Mouse (Mus musculus): ENCODE results near the gene Gstt4. TPM values are rescaled to one million over a fixed set of nuclear protein-coding genes. Genes with fewer than 3 reads are reported as not detected.
"Not testable (repeated sequence)": the region's sequence is repeated elsewhere in the genome, so short reads cannot be mapped to it uniquely, and the experiment has no call there.

Gstt4 gene
- polyA plus RNA-seq (2011; ENCODE audit: insufficient read depth, insufficient read length, low replicate concordance, missing spikeins), result not detected in 2 replicates

DNA sequence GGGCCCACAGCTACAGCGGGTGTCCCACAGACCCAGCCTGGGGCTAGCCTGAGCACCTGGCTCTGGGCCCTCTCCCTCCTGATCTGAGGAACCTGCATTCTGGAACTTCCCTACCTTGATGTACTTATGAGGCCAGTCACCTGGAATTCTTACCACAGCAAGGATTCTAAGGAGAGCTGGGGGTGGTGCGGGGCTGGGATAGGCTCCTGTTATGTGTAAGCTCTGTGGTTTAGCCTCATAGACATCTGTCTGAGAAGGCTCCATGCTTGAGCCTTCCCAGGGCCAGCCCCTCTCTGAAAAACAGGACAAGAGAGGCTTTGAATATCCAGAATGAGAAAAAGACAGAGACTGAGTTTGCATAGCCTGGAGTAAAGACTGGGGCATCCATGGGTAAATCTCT lies at the start of gene Gstt4:
Gstt4 (minus strand) TSS at position 101 of the 400 bp plus-strand sequence.
- Histone ChIP-seq H3K4me1 (ENCODE audit: control insufficient read depth, insufficient read depth, low read length) (no peaks in the 10 kb centered on the region; the same call in 1 of the 2 replicates), H3K27ac (ENCODE audit: control insufficient read depth, insufficient read depth, low read depth, low read length, poor library complexity) (no peak within 1 kb of the TSS), H3K4me3 (replicated peaks; ENCODE audit: control insufficient read depth, low read depth, low read length) (no peak within 1 kb of the TSS)
- TF ChIP-seq POLR2A (IDR thresholded peaks at IDR 0.05; ENCODE audit: borderline replicate concordance, control insufficient read depth, low read depth, low read length), result no peak
- no peak for TF ChIP-seq CTCF (IDR thresholded peaks at IDR 0.05; ENCODE audit: control insufficient read depth, insufficient read depth, low read length)
- 85% methylated on average over 2 of the region's 2 CpGs for WGBS

DNA sequence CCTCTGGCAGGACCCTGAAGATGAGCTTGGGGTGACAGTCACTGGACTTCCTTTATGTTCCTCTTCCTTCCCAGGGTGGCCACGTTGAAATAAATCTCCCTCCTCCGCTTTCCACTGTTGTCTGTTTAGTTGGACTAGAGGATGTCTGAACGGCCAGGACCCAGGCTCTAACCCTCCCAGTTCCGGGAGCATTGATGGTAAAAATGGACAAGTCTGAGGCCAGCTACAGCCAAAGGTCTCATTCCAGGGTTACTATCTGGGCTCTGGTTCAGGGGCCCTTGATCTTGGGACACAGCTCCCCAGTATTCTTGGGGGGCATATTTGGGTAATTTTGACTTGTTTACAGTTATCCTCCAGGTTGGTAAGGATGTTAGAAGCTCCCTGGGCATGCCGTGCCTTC lies 39.2 kb upstream of the Gstt4 start:
- H3K4me3 ChIP-seq (replicated peaks; ENCODE audit: control insufficient read depth, low read depth, low read length), result no peak overlapping the region

DNA sequence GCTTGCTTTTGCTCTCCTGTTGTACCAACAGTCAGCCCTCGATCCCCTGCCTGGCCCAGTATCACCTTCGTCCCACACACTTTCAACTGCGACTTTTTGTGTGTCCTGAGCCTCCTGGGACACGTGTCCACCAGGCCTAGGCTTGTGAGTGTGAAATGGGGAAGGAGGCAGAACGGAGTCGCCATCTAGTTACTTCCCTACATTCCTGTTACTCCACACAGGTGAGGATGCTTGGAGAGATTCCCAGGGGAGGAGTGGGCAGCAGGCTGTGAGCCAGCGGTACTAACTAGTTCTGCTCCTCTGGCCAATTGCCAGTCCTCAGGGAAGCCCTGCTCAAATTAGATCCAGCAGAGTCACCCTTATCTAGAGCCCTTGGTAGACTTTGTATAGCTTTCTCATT lies 38.4 kb upstream of the Gstt4 start:
- no peak overlapping the region for H3K4me3 ChIP-seq (replicated peaks; ENCODE audit: control insufficient read depth, low read depth, low read length)
- H3K27ac ChIP-seq (ENCODE audit: control insufficient read depth, insufficient read depth, low read depth, low read length, poor library complexity), result no peak overlapping the region
- peaks cover 3% of the 10 kb centered on the region for H3K4me1 ChIP-seq (ENCODE audit: control insufficient read depth, insufficient read depth, low read length)
- WGBS, result 48% methylated on average over 7 of the region's 7 CpGs
- TF ChIP-seq CTCF (IDR thresholded peaks at IDR 0.05; ENCODE audit: control insufficient read depth, insufficient read depth, low read length) (no peak), POLR2A (IDR thresholded peaks at IDR 0.05; ENCODE audit: borderline replicate concordance, control insufficient read depth, low read depth, low read length) (no peak)

More for the DNA sequence above, 39.2 kb upstream of the Gstt4 start:
- TF ChIP-seq POLR2A (IDR thresholded peaks at IDR 0.05; ENCODE audit: borderline replicate concordance, control insufficient read depth, low read depth, low read length) (no peak), CTCF (IDR thresholded peaks at IDR 0.05; ENCODE audit: control insufficient read depth, insufficient read depth, low read length) (no peak)
- no peak overlapping the region for H3K27ac ChIP-seq (ENCODE audit: control insufficient read depth, insufficient read depth, low read depth, low read length, poor library complexity)
- H3K4me1 ChIP-seq (ENCODE audit: control insufficient read depth, insufficient read depth, low read length), result peaks cover 3% of the 10 kb centered on the region
- WGBS, result 73% methylated on average over 5 of the region's 5 CpGs

DNA sequence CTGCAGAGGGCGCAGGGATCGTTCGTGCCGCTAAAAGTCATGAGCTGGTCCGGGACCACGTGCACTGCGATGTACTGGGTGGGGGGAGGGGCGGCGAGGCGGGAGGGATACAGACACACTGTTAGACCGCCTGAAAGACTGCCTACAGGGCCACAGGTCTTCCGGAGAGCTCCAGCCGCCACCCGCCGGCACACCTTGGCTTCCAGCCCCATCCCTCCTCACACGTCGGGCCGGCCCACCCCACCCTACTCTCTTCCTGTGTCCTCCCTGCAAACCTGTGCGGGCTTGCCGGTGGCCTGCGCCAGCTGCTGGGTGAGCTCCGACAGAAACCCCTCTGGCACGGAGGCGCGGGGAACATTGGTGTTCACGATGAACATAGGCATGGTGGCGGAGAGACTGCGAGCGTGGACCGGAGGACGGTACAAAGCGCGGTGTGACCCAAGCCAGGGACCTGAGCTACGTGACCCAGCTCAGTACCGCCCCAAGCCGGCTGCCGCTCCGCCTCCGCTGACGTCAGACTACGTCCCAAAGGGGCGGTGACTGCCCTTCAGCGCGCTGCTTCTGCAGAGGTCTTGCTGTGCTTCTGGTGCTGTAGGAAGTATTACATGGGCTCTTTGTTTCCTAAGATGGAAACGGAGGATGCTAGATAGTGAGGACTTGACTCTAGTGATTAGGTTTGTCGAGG lies 37.6 kb upstream of the Gstt4 start, which contains the start of gene Mif:
Mif (minus strand) TSS at position 455 of the 685 bp plus-strand sequence.
- not testable (repeated sequence) for H3K4me1 ChIP-seq (ENCODE audit: control insufficient read depth, insufficient read depth, low read length)
- peak within 1 kb of the TSS; percentile 71 for H3K4me3 ChIP-seq (replicated peaks; ENCODE audit: control insufficient read depth, low read depth, low read length)
- peak; percentile 30; the same call in 1 of the 2 replicates for TF ChIP-seq POLR2A (IDR thresholded peaks at IDR 0.05; ENCODE audit: borderline replicate concordance, control insufficient read depth, low read depth, low read length)
- WGBS, result under 1% methylated on average over 46 of the region's 46 CpGs
- H3K27ac ChIP-seq (ENCODE audit: control insufficient read depth, insufficient read depth, low read depth, low read length, poor library complexity), result peak within 1 kb of the TSS; percentile 63; the same call in 1 of the 2 replicates

DNA sequence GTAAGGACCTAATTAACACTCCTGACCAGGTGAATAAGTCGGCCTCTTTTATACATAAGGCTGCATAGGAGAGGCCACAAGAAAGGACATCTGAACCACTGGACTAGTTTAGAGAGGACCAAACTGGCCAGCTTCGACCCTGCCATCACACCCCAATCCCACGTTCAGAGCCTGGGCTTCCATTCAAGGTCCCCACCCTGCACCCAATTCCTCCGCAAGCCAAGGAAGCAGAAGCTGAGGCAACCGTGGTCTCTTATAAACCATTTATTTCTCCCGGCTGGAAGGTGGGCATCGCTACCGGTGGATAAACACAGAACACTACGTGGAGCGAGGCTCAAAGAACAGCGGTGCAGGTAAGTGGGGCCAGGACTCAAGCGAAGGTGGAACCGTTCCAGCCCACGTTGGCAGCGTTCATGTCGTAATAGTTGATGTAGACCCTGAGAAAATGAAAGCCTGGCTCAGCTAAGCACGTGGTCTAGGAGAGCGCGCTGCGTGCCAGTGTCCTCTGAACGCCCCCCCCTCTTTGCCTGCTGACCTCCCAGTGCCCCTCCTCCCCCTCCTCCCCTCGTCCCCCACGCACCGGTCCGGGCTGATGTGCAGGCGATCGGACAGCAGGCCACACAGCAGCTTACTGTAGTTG lies 36.9 kb upstream of the Gstt4 start:
- TF ChIP-seq POLR2A (IDR thresholded peaks at IDR 0.05; ENCODE audit: borderline replicate concordance, control insufficient read depth, low read depth, low read length) (no peak), CTCF (IDR thresholded peaks at IDR 0.05; ENCODE audit: control insufficient read depth, insufficient read depth, low read length) (no peak)
- Histone ChIP-seq H3K4me3 (replicated peaks; ENCODE audit: control insufficient read depth, low read depth, low read length) (peak overlapping the region; percentile 71), H3K4me1 (ENCODE audit: control insufficient read depth, insufficient read depth, low read length) (peaks cover 3% of the 10 kb centered on the region), H3K27ac (ENCODE audit: control insufficient read depth, insufficient read depth, low read depth, low read length, poor library complexity) (no peak overlapping the region)
- 4% methylated on average over 27 of the region's 27 CpGs for WGBS

DNA sequence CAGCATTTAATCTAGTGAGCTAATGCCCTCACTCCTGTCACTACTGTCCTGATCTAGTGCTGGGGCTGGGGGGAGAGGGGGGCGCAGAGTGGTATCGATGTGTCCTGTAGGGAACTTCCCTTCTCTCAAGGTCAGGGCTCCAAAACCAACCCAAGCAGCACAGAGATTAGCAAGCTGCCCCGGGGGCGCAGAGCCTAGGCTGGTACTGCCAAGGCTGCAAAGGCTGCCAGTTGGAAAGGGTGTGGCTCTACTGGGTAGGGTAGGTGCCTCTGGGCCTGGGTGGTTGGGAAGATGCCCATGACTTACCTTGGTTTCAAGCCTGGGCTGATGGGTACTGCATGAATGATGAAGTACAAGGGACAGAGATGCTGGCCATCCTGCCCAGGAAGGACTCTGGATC lies 35.3 kb upstream of the Gstt4 start:
- Histone ChIP-seq H3K4me3 (replicated peaks; ENCODE audit: control insufficient read depth, low read depth, low read length) (no peak overlapping the region), H3K4me1 (ENCODE audit: control insufficient read depth, insufficient read depth, low read length) (peaks cover 3% of the 10 kb centered on the region), H3K27ac (ENCODE audit: control insufficient read depth, insufficient read depth, low read depth, low read length, poor library complexity) (no peak overlapping the region)
- TF ChIP-seq CTCF (IDR thresholded peaks at IDR 0.05; ENCODE audit: control insufficient read depth, insufficient read depth, low read length) (no peak), POLR2A (IDR thresholded peaks at IDR 0.05; ENCODE audit: borderline replicate concordance, control insufficient read depth, low read depth, low read length) (no peak)
- 81% methylated on average over 4 of the region's 4 CpGs for whole genome bisulfite sequencing

DNA sequence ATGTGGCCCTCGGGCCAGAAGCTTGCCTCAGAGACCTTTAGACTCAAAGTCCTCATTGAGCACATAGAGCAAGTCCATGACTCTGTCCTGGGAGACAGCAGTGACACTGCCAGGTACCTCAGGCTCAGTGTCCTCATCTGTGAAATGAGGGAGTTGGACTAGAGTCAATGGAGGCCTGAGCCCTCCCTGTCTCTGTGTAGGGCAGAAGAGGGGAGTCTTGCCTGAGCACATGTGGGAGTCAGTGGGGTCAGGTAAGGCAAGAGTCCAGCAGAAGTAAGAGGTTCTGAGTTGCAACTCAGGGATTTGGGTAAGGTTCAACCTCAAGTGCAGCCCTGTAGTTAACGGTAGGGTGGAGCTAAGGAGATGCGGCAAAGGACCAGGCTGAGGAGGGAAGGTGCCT lies 34.6 kb upstream of the Gstt4 start:
- H3K4me1 ChIP-seq (ENCODE audit: control insufficient read depth, insufficient read depth, low read length), result peaks cover 3% of the 10 kb centered on the region
- no peak for TF ChIP-seq POLR2A (IDR thresholded peaks at IDR 0.05; ENCODE audit: borderline replicate concordance, control insufficient read depth, low read depth, low read length)
- no peak for TF ChIP-seq CTCF (IDR thresholded peaks at IDR 0.05; ENCODE audit: control insufficient read depth, insufficient read depth, low read length)
- H3K27ac ChIP-seq (ENCODE audit: control insufficient read depth, insufficient read depth, low read depth, low read length, poor library complexity), result no peak overlapping the region
- 78% methylated on average over 3 of the region's 3 CpGs for WGBS
- H3K4me3 ChIP-seq (replicated peaks; ENCODE audit: control insufficient read depth, low read depth, low read length), result no peak overlapping the region

DNA sequence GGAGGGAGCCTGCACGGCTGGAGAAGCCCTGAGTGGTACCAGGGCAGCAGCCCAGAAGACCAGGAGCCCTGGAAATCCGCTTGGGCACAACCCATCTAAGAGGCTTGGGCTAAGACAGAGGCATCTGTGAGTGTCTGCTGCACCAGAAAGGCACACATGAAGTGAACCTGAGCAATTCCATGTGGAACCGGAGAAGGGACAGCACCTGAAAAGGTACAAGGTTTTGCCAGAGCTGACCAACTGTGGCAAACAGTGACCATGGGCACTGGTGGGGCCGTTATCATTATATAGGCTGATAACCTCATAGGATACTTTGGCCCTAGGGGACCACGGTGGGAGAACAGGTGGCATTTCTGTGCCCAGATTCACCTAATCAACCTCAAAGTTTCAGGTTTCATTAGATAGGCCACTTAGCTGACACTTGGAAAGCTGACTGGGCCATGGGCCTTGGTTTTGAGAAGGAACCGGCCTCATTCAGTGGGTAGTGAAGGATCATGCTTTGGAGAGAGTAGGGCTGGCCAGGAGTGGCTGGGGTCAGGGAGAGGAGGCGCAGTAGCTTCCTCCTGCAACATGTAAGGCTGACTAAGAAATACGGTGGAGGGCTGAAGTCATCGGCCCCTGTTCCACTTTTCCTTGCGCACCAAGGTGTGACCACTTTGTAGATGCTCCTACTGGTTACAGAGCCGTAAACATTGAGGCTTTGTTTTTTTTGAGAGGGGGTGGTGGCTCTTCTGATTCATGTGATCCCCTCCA lies 34.0 kb upstream of the Gstt4 start:
- Histone ChIP-seq H3K27ac (ENCODE audit: control insufficient read depth, insufficient read depth, low read depth, low read length, poor library complexity) (no peak overlapping the region), H3K4me1 (ENCODE audit: control insufficient read depth, insufficient read depth, low read length) (peaks cover 3% of the 10 kb centered on the region), H3K4me3 (replicated peaks; ENCODE audit: control insufficient read depth, low read depth, low read length) (no peak overlapping the region)
- 83% methylated on average over 11 of the region's 11 CpGs for WGBS
- TF ChIP-seq POLR2A (IDR thresholded peaks at IDR 0.05; ENCODE audit: borderline replicate concordance, control insufficient read depth, low read depth, low read length) (no peak), CTCF (IDR thresholded peaks at IDR 0.05; ENCODE audit: control insufficient read depth, insufficient read depth, low read length) (no peak)
